Mouse (Mus musculus): Measurements from ENCODE around the gene Tbc1d16. TPM values are rescaled to one million over a fixed set of nuclear protein-coding genes. Genes with fewer than 3 reads are reported as not detected.
A peak's percentile ranks its signal among the peaks of the same experiment; 100 is the strongest.

Tbc1d16 gene
- polyA plus RNA-seq, 1 experiment from 2014 or later: 54.6 TPM

- WGBS: 76% methylated on average over 5 of the region's 5 CpGs
- no peak overlapping the region for H3K4me3 ChIP-seq (replicated peaks; ENCODE audit: low read length)
- H3K4me2 ChIP-seq (ENCODE audit: low read length): no peak overlapping the region
Observed at GRCm38 (mm10) chr11:119123522-119124319, 104.6 kb downstream of the Tbc1d16 start.

GRCm38 (mm10) chr11:119122396-119122795, 105.9 kb downstream of the Tbc1d16 start:
- 93% methylated on average over 5 of the region's 5 CpGs for WGBS
- H3K27me3 ChIP-seq (replicated peaks; ENCODE audit: control insufficient read depth, insufficient read depth, low read length): no peaks in the 10 kb centered on the region

More at GRCm38 (mm10) chr11:119123522-119124319, 104.6 kb downstream of the Tbc1d16 start:
- Histone ChIP-seq H3K27me3 (replicated peaks; ENCODE audit: control insufficient read depth, insufficient read depth, low read length) (no peaks in the 10 kb centered on the region), H3K4me1 (replicated peaks; ENCODE audit: control insufficient read depth, insufficient read depth, low read length) (peaks cover 35% of the 10 kb centered on the region), H3K27ac (ENCODE audit: low read length) (no peak overlapping the region), H3K9me3 (ENCODE audit: control insufficient read depth, low read length) (no peaks in the 10 kb centered on the region), H3K9ac (replicated peaks; ENCODE audit: low read depth, low read length) (no peak overlapping the region), H3K36me3 (ENCODE audit: control insufficient read depth, insufficient read depth) (no peaks in the 10 kb centered on the region)
- ATAC-seq: no peak

GRCm38 (mm10) chr11:119118905-119119304, 109.4 kb downstream of the Tbc1d16 start:
- Histone ChIP-seq H3K4me3 (replicated peaks; ENCODE audit: low read length) (no peak overlapping the region), H3K27me3 (replicated peaks; ENCODE audit: control insufficient read depth, insufficient read depth, low read length) (no peaks in the 10 kb centered on the region), H3K27ac (ENCODE audit: low read length) (no peak overlapping the region), H3K36me3 (ENCODE audit: control insufficient read depth, insufficient read depth) (no peaks in the 10 kb centered on the region), H3K9ac (replicated peaks; ENCODE audit: low read depth, low read length) (no peak overlapping the region), H3K4me2 (ENCODE audit: low read length) (no peak overlapping the region), H3K4me1 (replicated peaks; ENCODE audit: control insufficient read depth, insufficient read depth, low read length) (peaks cover 8% of the 10 kb centered on the region), H3K9me3 (ENCODE audit: control insufficient read depth, low read length) (no peaks in the 10 kb centered on the region)
- WGBS: 15% methylated on average over 7 of the region's 7 CpGs
- peak; percentile 70 for ATAC-seq

More at GRCm38 (mm10) chr11:119122396-119122795, 105.9 kb downstream of the Tbc1d16 start:
- Histone ChIP-seq H3K27ac (ENCODE audit: low read length) (no peak overlapping the region), H3K4me1 (replicated peaks; ENCODE audit: control insufficient read depth, insufficient read depth, low read length) (peaks cover 23% of the 10 kb centered on the region), H3K4me2 (ENCODE audit: low read length) (no peak overlapping the region), H3K9me3 (ENCODE audit: control insufficient read depth, low read length) (no peaks in the 10 kb centered on the region), H3K4me3 (replicated peaks; ENCODE audit: low read length) (no peak overlapping the region), H3K36me3 (ENCODE audit: control insufficient read depth, insufficient read depth) (no peaks in the 10 kb centered on the region), H3K9ac (replicated peaks; ENCODE audit: low read depth, low read length) (no peak overlapping the region)
- ATAC-seq: no peak

- Histone ChIP-seq H3K27me3 (replicated peaks; ENCODE audit: control insufficient read depth, insufficient read depth, low read length) (no peaks in the 10 kb centered on the region), H3K4me3 (replicated peaks; ENCODE audit: low read length) (no peak overlapping the region), H3K9ac (replicated peaks; ENCODE audit: low read depth, low read length) (no peak overlapping the region), H3K4me1 (replicated peaks; ENCODE audit: control insufficient read depth, insufficient read depth, low read length) (peaks cover 8% of the 10 kb centered on the region), H3K9me3 (ENCODE audit: control insufficient read depth, low read length) (no peaks in the 10 kb centered on the region), H3K36me3 (ENCODE audit: control insufficient read depth, insufficient read depth) (no peaks in the 10 kb centered on the region), H3K27ac (ENCODE audit: low read length) (no peak overlapping the region), H3K4me2 (ENCODE audit: low read length) (no peak overlapping the region)
- 51% methylated on average over 7 of the region's 7 CpGs for WGBS
- ATAC-seq: no peak
Observed at GRCm38 (mm10) chr11:119117945-119118344, 110.4 kb downstream of the Tbc1d16 start.

- no peaks in the 10 kb centered on the region for H3K27me3 ChIP-seq (replicated peaks; ENCODE audit: control insufficient read depth, insufficient read depth, low read length)
- no peak overlapping the region for H3K27ac ChIP-seq (ENCODE audit: low read length)
- no peak for ATAC-seq
- 68% methylated on average over 4 of the region's 4 CpGs for WGBS
- H3K4me3 ChIP-seq (replicated peaks; ENCODE audit: low read length): no peak overlapping the region
- H3K9me3 ChIP-seq (ENCODE audit: control insufficient read depth, low read length): no peaks in the 10 kb centered on the region
- H3K4me2 ChIP-seq (ENCODE audit: low read length): no peak overlapping the region
- peaks cover 8% of the 10 kb centered on the region for H3K4me1 ChIP-seq (replicated peaks; ENCODE audit: control insufficient read depth, insufficient read depth, low read length)
- H3K36me3 ChIP-seq (ENCODE audit: control insufficient read depth, insufficient read depth): no peaks in the 10 kb centered on the region
- H3K9ac ChIP-seq (replicated peaks; ENCODE audit: low read depth, low read length): no peak overlapping the region
Observed at GRCm38 (mm10) chr11:119116992-119117391, 111.3 kb downstream of the Tbc1d16 start.

GRCm38 (mm10) chr11:119112721-119113120, 115.6 kb downstream of the Tbc1d16 start:
- Histone ChIP-seq H3K9ac (replicated peaks; ENCODE audit: low read depth, low read length) (no peak overlapping the region), H3K9me3 (ENCODE audit: control insufficient read depth, low read length) (no peaks in the 10 kb centered on the region), H3K27me3 (replicated peaks; ENCODE audit: control insufficient read depth, insufficient read depth, low read length) (no peaks in the 10 kb centered on the region), H3K36me3 (ENCODE audit: control insufficient read depth, insufficient read depth) (no peaks in the 10 kb centered on the region), H3K4me2 (ENCODE audit: low read length) (no peak overlapping the region), H3K27ac (ENCODE audit: low read length) (no peak overlapping the region), H3K4me1 (replicated peaks; ENCODE audit: control insufficient read depth, insufficient read depth, low read length) (no peaks in the 10 kb centered on the region), H3K4me3 (replicated peaks; ENCODE audit: low read length) (no peak overlapping the region)
- ATAC-seq: no peak

GRCm38 (mm10) chr11:119111345-119111744, 117.0 kb downstream of the Tbc1d16 start:
- Histone ChIP-seq H3K4me1 (replicated peaks; ENCODE audit: control insufficient read depth, insufficient read depth, low read length) (no peaks in the 10 kb centered on the region), H3K4me3 (replicated peaks; ENCODE audit: low read length) (no peak overlapping the region), H3K27me3 (replicated peaks; ENCODE audit: control insufficient read depth, insufficient read depth, low read length) (no peaks in the 10 kb centered on the region), H3K9ac (replicated peaks; ENCODE audit: low read depth, low read length) (no peak overlapping the region), H3K36me3 (ENCODE audit: control insufficient read depth, insufficient read depth) (no peaks in the 10 kb centered on the region), H3K9me3 (ENCODE audit: control insufficient read depth, low read length) (no peaks in the 10 kb centered on the region), H3K4me2 (ENCODE audit: low read length) (no peak overlapping the region), H3K27ac (ENCODE audit: low read length) (no peak overlapping the region)
- 14% methylated on average over 7 of the region's 7 CpGs for WGBS
- ATAC-seq: no peak

GRCm38 (mm10) chr11:119109415-119110071, 118.8 kb downstream of the Tbc1d16 start:
- Histone ChIP-seq H3K4me3 (replicated peaks; ENCODE audit: low read length) (no peak overlapping the region), H3K9me3 (ENCODE audit: control insufficient read depth, low read length) (no peaks in the 10 kb centered on the region), H3K4me2 (ENCODE audit: low read length) (no peak overlapping the region), H3K36me3 (ENCODE audit: control insufficient read depth, insufficient read depth) (no peaks in the 10 kb centered on the region), H3K27ac (ENCODE audit: low read length) (no peak overlapping the region), H3K27me3 (replicated peaks; ENCODE audit: control insufficient read depth, insufficient read depth, low read length) (no peaks in the 10 kb centered on the region), H3K4me1 (replicated peaks; ENCODE audit: control insufficient read depth, insufficient read depth, low read length) (no peaks in the 10 kb centered on the region), H3K9ac (replicated peaks; ENCODE audit: low read depth, low read length) (no peak overlapping the region)
- 75% methylated on average over 9 of the region's 9 CpGs for WGBS
- ATAC-seq: no peak

GRCm38 (mm10) chr11:119108573-119109263, 119.6 kb downstream of the Tbc1d16 start:
- Histone ChIP-seq H3K4me3 (replicated peaks; ENCODE audit: low read length) (no peak overlapping the region), H3K27ac (ENCODE audit: low read length) (no peak overlapping the region), H3K9me3 (ENCODE audit: control insufficient read depth, low read length) (no peaks in the 10 kb centered on the region), H3K4me2 (ENCODE audit: low read length) (no peak overlapping the region), H3K27me3 (replicated peaks; ENCODE audit: control insufficient read depth, insufficient read depth, low read length) (no peaks in the 10 kb centered on the region), H3K36me3 (ENCODE audit: control insufficient read depth, insufficient read depth) (no peaks in the 10 kb centered on the region), H3K9ac (replicated peaks; ENCODE audit: low read depth, low read length) (no peak overlapping the region), H3K4me1 (replicated peaks; ENCODE audit: control insufficient read depth, insufficient read depth, low read length) (no peaks in the 10 kb centered on the region)
- no peak for ATAC-seq
- WGBS: 77% methylated on average over 10 of the region's 10 CpGs

Measured in forebrain, embryonic 16.5 days (tissue).